Mouse (Mus musculus) lung, postnatal 10 days (tissue): ENCODE data around the gene Pgbd5.

Source experiments
- DNase-seq: peaks from one replicate; pipeline ENCODE4 v3.0.0; 2021

Pgbd5 gene

DNA sequence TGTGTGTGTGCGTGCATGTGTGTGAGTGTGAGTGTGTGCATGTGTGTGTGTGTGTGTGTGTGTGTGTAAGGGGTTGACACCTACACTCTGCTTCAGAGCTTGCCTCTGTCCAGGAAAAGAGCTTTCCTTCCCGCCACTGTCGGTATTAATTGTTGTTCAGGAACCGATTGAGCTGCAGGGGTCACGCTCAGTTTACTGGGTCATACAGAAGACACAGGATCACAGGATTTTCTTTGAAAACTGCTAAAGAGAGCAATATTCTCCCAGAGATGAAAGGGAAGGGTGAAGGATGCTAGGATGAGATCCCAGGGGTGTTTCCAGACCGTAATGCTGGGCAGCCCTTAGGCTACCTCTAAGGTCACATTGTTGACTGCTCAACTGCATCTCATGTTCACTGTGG lies at the start of gene Pgbd5:
Pgbd5 (minus strand) TSS at position 101 of the 400 bp plus-strand sequence.
- no peak for DNase-seq

DNA sequence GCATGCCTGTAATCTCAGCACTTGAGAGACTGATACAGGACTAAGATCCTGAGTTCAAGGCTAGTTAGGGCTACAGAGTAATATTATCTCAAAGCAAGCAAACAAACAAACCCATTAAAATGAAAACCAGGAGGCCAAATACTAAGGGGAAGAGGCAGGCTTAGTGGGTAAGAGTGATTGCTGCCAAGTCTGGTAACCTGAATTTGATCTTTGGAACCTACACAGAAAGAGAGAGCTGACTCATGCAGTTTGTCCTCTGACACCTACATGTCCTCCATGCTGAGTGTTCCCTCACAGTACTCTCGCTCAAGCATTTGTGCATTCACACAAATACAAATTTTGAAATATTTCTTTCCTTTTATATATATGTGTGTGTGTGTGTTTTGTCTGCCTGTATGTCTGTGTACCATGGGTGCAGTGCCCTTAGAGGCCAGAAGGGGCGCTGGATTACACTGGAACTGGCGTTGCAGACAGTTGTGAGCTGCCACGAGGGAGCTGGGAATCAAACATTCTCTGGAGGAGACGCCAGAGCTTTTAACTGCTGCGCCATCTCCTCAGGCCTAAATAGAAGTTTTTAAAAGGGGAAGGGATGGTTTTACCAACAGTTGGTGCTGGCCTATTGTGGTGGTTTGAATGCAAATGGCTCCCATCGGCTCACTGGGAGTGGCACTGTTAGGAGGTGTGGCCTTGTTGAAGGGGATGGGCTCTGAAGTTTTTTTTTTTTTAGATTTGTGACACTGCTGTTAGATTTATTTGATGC lies 44.1 kb upstream of the Pgbd5 start:
- DNase-seq, result no peak

DNA sequence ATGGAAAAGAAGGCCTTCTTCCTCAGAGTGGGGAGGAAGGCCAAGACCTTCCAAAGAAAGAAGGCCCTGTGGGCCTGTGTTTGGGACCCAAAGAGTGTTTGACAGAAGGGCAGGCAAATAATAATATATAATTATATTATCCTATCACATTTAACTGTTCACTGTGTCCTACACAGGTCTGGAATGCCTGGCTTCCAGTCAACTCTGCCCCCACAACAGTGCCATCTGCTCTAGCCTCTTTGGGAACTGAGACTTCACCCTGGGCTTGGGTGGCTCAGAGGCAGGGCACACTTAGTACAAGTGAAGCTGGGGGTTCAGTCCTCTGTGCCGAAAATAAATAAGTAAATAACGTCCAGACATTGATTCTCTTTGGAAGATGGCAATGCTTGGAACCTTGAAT lies 43.3 kb upstream of the Pgbd5 start:
- DNase-seq, result no peak

DNA sequence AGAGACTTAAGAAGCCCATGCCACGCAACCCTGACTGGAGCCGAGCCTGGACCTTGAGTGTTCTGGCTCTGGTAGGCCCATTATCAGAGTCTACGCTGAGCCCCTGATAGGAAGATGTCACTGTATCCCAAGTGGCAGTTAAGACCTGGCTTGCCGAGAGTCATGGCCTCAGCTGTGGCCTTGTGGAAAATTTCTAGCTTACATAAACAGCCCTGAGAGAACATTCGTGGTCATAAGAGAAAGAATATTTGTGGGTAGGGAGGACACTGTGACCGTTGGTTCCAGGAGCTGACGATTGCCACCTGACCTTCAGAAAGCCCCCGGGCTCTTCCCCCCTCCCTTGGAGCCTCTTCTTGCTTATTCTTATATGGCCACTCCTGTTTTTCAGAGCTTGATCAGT lies 40.9 kb upstream of the Pgbd5 start:
- no peak for DNase-seq

DNA sequence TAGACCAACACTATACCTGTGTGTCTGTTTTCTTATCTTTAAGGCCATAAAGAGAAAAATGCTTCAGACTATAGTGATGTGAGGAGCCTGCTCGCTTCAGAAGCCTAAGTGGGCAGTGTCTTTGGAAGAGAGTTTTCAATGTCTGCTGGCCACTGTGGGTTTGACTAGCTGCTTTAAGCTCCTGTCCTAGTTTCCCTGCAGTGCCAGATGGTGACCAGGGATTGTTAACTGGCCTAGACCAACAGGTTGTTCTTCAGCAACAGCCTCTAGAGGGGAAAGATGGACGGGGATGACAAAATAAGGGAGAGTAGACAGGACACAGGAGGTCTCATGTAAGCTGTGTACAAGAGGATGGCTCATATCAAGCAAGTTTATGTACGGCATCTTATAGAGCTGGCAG lies 39.8 kb upstream of the Pgbd5 start:
- no peak for DNase-seq

DNA sequence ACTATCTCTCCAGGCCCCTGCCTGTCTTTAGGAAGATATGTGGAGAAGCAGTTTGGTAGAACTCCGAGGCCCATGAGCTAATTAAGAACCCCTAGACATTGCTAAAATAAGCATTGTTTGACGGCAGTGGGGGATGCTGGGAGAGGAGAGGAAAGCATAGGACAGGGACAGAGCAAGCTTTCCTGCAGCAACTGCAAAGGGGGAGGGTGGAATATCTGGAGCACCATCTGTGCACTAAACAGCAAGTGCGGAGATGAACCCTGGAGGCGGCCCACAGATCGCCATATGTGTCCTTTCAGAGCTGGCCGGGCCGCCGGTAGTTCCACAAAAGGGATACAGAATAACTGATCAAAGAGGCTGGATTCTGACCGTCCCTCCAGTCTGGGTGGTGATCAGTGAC lies 37.2 kb upstream of the Pgbd5 start:
- DNase-seq, result no peak

DNA sequence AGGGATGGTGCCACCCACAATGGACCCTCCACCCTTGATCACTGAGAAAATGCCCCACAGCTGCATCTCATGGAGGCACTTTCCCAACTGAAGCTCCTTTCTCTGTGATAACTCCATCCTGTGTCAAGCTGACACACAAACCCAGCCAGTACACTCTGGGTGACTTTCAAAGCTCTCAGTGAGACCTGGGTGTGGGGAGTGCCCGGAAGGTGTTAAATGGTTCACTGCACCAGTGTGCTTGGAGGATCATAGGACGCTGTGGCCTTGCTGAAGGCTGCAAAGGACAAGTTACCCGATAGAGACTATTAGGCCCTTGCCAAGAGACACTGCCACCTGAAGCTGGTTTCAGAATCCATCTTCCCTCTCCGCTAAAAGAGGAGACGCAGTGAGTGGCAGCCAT lies 36.2 kb upstream of the Pgbd5 start:
- no peak for DNase-seq

DNA sequence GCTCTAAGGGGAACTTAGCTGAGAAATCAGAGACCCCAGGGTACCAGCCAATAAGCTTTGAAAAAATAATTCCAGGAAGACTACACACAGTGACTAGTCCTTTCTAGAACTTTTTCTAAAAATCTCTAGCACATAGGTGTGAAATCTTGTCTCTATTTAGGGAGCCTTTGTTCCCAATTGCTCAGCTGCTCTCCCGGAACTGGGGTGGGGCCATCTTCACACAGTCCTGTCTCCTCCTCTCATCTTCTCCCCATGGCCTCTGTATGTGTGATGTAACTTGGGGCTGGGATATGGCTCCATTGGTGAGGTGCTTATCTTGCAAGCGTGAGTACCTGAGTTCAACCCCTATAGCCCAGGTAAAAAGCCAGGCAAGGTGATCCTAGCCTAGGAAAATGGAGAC lies 25.2 kb upstream of the Pgbd5 start:
- DNase-seq, result no peak

DNA sequence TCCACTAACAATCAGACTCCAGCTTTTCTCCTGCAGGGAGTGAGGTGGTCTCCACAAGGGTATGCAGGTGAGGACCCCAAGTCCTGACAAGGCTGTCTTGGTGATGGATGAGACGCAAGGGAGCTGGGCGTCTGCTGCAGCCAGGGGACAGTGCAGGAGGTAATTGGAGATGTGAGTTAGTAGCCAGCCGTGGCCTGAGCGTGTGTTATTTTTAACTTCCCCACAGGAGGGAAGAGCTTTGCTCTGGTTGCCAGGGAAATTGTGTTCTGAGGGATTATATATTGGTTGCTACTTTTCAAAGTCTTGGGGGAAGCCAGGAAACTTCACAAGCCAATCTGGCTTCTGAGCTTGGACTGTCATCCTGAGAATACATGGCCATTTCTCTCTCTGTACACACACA lies 23.7 kb upstream of the Pgbd5 start:
- no peak for DNase-seq

DNA sequence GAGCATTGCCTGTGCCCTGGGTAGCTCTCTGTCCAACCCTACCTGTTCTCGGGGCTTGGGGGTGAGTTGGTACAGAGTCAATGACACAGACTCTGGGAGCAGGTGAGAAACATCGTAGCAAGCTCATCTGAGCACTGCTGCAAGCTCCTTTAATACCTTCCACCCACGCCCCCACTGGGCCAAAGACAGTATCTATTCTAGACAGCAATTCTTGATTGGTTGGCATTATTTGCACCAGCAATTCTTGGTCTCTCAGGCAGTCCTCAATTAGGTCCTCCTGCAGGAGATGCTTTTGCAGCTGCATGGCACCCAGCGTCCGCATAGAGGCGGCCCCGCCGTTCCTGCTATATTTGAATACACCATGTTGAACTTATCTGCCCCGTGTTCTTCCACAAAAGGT lies 22.7 kb upstream of the Pgbd5 start:
- DNase-seq, result no peak

DNA sequence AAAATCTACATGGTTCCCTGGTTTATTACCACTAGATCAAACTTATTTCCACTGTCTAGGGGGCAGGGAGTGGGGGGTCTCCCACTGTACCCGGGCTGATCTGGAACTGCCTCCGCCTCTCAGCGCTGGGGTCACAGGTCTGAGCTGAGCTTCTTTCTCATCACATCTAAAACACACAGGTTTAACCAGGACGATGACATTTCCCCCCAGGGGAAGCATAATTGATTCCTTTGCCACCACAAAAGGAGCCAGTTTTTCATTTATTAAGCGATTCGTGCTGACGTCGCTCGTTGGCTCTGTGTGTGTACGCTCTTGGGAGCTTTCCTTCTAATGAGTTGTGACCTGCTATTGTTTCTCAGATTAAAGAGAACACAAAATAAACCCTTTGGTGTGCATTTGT lies 21.6 kb upstream of the Pgbd5 start:
- DNase-seq, result no peak

DNA sequence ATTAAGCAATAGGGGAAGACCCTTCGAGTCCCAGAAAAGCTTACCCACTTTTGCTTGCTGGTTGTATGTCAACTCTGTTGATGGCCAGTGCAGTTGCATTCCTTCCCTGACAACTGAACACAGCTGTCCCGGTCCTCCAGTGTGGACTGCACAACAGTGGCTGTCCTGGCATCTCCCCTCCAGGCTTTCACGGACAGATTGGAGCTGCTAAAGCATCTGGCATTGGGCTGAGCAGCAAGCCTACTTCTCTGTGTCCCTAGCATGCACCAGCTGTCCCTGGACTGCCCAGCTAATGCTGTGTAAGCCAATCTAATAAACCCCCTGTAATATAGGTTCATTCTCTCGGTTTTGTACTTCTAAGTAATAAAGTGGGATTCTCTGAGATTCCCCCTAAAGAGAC lies 21.2 kb upstream of the Pgbd5 start:
- peak; percentile 62 for DNase-seq

DNA sequence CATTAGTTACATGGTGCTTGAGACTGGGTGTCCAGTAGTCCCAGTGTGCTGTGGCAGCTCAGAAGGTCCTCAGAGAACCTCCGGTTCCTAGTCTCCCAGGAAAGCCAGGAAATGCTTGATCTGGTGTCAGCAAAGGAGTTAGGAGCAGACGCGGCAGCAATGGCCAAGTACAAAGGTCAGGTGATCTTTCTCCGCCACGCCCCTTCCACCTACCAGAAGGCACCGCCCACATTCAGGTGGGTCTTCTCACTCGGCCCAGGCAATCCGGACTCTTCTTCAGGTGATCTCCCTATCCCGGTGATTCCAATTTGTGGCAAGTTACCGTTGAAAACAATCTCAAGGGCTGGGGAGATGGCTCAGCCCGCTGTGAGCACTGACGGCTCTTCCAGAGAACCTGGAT lies 20.2 kb upstream of the Pgbd5 start:
- no peak for DNase-seq

DNA sequence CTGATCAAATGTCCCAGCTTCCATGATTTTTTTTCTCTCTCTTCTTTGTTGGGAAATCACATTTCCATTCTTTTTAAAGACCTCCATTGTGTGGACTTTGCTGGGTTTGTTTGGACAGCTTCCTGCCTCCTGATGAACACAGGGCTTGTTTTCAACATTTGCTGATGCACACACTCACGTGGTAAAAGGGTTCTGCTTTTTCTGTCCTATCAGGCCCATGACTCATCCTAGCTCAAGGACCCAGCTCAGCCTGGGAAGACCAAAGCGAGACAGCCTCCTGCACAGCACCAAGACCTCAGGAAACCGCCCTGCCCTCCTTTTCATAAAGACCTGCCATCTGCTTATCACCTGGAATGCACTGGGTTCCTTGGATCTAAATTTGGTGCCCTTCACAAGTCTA lies 15.9 kb upstream of the Pgbd5 start:
- no peak for DNase-seq

DNA sequence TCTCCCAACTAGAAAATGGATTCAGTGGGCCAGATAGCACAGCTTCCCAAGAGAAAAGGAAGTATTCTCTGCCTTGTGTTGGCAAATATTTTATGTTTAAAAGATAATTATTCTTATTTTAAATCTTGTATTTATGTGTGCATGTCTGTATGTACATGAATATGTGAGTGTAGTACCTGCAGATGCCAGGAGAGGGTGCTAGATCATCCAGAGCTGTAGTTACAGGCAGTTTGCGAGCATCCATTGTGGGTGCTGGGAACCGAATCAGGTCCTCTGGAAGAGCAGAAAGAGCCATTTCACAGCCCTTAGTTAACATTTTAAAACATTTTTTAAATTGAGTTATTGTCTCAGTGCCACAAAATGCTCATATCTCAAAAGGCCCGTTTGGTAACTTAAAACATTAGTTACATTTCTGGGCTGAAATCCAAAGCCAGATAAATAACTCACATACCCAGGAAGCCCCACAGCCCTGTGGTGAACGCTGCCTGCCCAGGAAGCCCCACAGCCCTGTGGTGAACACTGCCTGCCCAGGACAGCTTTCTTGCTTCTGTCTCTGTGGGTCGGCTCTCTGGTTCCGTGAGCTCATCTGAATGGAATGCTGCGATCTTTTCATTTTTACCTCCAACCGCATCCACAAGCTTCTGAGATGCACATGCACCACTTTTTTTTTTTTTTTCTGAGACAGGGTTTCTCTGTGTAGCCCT lies 10.9 kb upstream of the Pgbd5 start:
- DNase-seq, result no peak

DNA sequence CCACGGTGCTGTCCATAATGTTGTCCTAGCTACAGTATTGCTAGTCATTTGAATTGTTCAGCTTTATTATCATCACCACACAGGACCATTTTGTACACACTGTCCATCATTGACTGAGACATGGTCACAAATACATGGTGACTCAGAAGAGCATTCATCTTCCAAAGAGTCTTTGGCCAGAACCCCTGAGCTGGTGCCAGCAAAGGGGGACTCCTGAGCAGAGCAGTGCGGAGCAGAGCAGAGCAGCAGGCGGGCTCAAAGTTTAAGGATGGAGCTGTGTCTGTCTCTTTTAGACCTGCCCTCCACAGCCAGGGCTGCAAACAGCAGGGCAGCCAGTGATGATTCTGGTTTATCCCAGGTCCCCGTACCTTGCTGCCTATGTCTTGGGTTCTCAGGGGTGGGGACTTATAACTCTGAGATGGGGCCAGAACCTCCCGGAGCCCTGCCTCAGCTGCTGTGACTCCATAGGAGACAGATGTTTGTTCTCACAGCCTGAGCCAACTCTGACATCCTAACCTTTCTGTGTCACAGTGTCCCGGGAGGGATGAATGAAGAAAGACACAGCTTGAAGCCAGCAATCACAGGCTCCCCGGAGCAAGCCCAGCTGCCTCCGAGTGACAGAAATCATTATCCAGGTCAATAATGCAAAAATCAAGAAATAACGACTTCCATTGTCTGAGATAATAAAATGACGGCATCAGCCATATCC lies 9.7 kb upstream of the Pgbd5 start:
- DNase-seq, result peak; percentile 79

DNA sequence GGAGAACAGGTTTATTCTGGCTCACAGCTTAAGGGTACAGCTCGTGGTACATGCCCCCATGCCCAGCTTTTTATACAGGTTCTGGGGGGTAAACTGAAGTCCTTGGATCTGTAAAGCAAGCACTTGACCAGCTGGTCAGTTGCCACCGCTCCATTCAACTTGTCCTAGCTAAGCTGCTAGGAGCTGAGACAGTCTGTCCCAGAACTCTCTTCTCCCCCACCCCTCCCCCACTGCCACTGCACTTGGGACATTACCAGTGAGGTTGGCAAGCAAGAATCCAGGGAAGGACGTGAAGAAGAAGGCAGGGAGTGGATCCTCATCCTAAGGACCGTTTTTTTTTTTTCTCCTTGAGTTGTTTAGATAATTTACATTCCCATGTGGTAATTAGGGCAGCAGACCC lies 2.7 kb downstream of the Pgbd5 start:
- DNase-seq, result no peak

DNA sequence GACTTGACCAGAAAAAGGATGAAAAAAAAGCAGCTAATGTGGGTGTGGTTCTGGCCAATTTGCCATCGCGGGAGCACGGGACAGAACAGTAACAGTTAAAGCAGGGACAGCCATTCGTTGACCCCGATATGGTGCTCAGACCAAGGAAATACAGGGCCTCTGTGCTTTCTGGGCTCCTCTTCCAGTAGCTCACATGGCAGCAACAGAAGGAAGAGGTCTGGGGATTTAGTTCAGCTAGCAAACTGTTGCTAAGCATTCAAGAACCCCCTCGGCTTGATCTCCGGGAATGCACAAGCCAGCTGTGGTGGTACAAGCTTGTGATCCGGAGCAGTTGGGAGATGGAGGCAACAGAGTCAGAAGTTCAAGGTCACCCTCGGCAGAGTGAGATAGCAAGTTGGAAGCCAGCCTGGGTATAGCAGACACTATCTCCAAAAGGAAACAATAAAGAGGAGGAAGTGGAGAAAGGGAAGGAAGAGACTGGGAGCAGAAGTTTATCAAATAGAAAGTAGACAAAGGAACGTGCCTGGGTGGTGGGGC lies 3.7 kb downstream of the Pgbd5 start:
- no peak for DNase-seq

DNA sequence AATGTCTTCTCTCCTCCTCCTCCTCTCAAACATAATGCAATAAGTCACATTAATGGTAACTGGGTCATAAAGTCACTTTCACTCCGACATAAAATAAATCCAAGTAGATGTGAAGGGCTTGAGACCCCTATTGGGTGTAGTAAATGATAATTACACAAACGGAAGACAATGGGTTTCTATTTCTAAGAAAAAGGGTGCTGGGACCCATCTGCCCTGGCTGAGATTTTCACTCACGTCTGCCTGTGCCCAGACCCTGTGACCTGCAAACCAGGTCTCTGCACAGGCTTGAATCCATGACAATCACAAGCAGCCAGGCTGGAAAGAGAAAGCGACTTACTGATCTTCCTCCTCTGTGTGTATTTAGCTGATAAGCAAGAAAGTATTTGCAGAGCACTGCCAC lies 4.3 kb downstream of the Pgbd5 start:
- DNase-seq, result no peak

DNA sequence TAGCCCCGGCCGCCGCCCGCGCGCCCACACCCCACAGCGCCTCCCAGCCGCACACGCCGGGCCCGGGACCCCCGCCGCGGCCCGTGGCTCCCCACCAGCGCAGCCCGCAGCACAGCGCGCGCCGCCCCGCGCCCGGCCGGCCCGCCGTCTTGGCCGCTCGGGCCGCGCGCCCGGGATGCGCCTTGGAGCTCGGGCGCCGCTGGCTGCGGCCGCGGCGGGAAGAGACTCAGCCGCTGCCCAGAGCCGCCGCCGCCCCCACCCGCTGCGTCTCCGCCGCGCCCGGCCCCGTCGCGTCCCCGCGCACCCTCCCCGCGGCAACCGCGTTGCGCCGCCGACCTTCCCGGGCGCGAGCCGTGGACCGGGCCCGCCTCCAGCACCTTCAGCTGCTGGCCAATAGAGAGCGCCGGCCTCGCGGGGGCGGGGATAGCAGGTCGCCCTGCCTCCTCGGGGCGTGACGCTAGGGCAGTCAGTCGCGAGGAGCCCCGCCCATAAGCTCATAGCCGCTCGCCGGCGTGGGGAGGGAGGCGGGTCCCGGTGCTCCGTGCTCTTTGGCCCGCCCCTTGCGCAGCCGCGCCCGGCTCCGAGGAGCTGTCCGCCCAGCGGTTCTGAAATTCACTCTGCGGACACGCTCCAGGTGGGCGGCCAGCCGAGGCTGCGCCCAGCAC lies 5.2 kb downstream of the Pgbd5 start:
- peak; percentile 97 for DNase-seq

DNA sequence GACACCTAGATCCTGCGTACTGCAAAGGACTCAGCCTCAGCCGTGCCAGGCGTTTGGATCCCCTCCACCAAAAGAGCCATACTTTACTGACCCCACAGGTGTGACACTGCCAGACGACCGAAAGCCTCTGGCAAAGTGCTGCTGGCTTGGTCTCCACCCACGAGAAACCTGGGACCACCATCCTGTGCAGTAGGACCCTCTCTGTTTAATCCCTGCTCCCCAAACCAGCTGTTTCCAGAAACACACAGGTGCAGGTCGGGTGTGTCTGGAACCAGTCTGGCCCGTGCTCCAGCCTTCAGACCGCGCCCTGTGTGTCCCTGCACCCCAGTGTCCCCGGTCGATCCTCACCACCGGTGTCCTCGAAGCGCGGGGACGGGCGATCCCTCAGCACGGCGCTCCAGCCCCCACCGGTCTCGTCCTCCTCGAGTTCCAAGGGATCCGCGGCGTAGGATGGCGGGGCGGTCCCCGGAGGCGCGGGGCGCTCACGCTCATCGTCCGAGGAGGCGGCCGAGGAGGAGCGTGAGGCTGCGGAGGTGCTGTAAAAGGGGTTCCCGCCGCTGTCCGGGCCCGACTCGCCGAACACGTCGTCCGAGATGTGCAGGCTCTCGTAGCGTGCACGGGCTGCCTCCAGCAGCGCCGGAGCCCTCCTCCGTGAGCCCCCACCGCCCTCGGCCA lies 5.9 kb downstream of the Pgbd5 start:
- peak; percentile 34 for DNase-seq

DNA sequence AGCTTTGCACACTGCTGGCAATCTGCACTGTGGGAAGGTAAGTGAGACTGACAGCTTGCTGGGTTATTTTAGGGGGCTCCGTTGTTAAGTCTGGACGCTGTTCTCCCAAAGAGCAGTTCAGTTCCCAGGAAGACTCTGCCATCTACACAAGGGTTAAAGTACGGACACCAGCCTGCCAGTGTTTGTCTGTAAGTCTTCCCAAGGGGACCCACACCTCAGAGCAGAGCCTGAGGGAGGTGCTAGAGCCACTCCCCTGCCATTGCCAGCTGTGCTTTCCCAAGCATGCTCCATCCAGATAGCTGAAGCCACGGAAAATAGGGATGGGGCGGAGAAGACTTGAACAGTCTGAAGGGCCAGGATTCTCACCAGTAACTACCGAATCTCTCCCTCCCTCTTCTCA lies 8.6 kb downstream of the Pgbd5 start:
- DNase-seq, result no peak

DNA sequence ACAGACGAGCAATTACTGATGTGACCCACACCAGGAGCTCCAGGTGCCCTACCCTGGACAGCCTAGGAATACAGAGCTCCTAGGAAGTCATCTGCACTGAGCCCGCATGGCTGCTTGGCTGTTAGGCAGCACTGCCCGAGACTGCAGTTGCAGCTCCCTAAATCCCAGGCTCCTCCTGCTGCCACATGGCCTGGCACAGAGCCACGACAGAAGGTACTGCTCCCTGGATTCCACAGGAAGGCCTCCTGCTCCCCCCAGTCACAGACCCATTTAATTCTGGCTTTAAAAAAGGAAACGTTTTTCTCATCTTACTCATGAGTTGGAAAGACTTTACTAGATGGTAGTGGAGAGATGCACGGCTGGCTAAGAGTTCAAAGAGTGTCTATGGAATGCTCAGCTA lies 10.0 kb downstream of the Pgbd5 start:
- DNase-seq, result peak; percentile 23
